Mouse (Mus musculus) ovary, postnatal 10 days (tissue): ENCODE results near the gene Plxnd1.

Experiments
- DNase-seq: peaks from one replicate; pipeline ENCODE4 v3.0.0; 2022; ENCODE audit warnings: low spot score

The Plxnd1 gene

DNA sequence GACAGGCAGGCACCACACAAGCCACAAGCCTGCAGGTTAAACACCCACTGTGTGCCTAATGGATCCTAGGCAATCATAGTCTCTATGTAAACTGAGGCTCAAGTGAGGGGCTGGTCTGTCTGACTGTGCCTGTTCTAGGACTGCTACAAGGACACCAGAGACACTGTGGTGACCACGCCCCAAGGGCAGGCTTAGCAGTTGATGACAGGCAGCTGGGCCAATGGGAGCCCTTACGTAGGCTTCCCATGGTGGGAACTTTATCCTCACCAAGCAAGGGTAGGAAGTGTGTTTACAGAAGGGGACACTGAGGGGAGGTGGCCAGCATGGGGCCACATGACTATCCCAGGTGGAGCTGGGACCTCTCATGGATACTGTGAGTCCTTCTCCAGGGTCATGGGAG is 4.4 kb upstream of the Plxnd1 start:
- DNase-seq, result no peak

DNA sequence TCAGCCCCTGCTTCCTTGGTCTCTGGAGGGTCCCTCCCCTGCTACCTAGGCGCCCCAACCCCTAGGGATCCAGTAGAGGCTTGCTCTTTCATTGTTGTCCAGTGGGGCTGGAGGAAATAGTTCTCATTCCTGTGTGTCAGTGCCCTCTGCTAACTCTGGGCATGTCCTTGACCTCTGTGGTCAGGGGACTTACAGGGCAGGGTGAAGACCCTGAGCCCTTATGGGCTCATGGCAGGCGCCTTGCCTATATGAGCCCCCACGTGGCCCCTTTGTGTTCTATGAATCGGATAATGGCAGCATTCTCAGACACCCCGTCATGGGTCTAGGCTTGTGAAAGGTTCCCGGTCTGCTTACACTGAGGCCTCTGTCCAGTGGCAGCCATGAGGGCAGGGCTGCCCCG is 4.0 kb upstream of the Plxnd1 start:
- DNase-seq, result no peak

DNA sequence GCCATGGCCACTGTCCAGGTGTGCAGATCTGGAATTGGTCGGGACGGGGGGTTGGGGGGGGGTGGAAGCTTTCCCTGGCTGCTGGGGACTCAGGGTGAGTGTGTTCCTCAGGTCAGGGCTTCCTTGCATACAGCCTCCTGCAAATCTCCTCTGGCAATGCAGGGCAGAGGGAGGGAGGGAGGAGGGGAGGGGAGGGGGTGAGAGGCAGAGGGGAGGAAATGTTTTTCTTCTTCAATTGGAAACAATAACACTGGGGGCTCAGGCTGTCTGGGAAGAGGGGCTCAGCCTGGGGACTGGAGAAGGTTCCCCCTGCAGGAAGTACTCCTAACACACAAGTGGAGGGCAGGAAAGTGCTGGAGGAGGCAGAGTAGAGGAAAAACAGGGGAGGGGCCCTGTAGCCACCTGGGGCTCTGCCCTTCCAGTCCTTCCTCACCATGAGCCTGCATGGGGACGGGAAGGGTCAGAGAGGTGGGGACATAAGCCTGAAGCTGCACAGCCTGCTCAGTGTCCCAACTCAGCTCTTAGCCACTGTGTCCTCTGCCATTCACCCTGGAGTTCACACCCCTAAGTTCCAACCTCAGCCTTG is 3.0 kb upstream of the Plxnd1 start:
- DNase-seq, result no peak

DNA sequence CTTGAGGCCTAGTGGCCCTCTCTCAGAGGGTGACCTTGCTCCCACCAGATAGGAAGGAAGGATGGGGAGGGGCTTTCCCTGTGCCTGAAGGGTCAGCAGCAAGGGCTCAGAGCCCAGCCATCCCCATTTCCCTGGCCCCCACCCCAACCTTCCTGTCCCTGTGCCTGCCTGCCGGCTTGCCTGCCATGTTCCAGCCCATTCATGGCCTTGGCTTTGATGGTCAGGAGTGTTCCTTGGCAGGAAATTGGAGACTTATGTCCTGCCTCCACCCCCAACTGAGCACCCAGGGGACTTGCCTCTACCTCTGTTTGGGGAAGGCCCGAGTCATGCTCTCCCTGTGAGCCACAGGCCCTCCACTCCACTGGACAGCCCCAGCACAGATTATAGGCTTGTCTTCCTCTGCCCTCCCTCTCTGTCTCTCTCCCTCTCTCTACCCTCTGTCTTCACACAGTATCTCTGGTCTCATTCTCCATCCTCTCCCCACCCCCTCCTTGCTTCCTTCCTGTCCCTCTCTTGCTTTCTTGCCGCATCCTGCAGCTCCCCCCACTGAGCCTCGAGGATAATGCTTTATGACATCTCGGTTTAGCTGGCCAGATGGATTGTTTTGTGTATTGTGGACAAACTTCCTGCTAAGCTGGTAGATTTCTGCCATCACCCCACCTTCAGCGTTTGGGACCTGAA is 1.5 kb upstream of the Plxnd1 start:
- no peak for DNase-seq

DNA sequence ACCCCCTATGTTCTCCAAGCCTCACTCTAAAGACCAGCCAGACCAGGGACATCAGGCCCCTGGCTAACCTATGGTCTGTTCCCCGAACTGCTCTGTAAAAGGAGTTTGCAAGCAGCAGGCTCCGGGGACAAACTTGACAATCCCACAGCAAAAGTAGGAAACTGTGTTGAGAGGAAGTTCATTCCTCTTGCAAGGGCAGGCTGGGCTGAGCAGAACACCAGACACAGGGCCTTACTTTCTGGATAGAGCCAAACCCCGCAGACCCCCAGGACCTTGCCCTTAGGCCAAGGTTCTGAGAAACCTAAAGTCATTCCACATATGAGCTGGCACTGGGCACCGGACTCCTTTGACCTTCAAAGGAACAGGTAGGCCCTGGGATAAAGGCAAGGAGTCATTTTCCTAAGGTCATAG is 731 bp upstream of the Plxnd1 start:
- DNase-seq, result no peak

DNA sequence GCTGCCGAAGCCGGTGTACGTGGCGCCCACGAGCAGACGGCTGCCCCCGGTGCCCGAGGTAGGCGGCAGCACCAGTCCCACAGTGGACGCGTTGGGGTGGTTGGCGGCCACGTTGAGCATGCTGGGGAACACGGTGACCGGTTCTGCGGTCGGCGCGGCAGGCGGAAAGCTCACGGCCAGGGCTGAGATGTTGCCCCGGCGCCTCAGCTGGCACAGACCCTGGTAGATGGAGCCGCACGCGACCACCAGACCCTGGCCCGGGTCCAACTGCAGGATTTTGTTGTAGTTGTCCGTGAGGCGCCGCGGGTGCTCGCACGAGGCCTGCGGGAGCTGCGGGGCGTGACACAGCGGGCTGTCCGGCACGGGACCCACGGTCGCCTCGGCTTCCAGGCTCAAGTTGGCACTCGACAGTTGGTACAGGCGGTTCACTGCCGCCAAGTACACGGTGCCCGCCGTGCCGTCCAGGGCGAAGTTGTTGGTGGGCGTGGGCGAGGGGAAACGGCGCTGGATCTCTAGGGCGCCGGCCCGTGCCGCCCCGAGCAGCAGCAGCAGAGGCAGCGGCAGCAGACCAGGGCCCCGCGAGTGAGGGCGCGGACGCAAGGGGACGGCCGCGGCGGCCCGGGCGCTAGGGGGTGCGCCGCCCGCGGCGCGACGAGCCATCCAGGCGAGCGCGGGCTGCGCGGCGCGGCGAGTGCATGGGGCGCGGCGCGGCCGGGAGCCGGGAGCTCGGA is 494 bp downstream of the Plxnd1 start:
- no peak for DNase-seq

DNA sequence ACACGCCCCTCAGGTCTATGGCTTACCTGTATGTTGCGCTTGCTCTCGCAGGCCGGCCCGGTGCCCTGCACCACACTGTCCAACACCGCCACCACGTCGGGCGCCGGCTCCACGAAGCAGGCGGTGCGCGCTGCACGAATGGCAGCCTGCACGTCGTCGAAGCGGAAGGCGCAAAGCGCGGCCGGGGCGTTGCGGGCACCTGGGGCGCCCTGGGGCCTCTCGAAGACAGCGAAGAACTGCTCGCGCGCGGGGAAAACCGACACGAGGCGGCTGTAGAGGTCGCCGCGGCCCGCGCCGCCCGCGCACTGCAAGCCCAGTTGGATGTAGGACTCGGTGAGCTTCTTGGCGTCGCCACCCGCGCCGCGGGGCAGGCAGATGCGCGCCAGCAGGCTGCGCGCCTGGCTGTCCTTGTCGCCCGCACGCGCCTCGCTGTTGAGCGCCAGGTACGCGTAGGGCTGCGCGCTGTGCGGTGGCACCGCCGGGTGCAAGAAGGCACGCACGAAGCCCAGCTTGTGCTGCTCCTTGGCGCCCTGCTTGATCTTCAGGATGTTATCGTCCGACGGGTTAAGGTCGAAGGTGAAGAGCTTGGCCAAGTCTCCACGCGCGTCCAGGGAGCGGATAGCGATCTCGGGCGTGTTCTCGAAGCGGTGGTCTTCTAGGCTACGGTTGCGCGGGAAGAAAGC is 1.2 kb downstream of the Plxnd1 start:
- no peak for DNase-seq

DNA sequence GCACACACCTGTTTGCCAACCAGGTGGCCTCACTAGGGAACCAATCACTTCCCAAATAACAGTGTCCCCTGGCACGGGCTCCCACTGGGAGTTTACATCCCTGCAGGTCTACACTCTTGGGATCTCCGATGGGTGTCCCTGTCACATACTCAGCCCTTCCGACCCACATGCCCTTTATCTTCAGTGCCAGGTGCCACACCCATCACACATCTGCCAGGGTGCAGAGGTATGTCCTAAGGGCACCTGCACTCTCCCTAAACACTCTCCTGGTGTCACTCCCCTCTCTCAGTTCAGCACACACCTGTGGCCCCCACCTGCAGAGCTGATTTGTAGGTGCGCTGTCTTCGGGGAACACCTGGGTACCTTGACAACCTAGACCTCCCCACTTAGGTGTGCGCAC is 1.8 kb downstream of the Plxnd1 start:
- no peak for DNase-seq

DNA sequence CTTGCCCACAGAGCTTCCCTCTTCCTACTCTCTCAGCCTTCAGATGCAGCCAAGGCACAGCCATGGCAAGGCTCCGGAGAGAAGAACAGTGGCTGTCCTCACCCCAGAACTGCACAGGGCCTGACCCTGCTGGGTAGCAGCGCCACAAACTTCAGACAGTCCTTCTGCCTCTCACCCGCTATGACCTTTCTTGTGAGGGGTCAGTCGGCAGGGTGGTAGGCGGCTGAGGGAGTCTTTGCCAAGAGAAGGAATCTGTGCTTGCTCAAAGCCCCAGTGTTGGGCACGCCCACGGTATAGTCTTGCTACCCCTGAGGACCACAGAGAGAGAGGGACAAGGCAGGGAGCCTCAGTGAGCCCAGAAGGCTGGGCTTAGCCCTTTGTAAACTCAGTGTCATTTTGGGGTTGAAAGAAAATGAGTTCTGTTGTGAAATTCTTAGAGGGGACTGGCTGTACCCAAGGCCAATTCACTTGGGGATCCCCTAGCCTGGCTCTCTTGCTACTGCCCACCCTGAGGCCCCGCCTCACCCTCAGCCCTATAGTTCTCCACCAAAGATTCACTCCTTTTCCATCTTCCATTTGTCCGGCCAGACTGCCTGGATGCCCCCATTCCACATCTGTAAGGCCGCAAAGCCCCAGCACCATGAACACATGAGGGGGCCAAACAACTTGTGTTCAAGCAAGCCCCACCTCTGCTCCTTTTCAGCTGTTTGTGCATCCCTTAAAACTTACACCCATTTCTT is 2.8 kb downstream of the Plxnd1 start:
- no peak for DNase-seq

DNA sequence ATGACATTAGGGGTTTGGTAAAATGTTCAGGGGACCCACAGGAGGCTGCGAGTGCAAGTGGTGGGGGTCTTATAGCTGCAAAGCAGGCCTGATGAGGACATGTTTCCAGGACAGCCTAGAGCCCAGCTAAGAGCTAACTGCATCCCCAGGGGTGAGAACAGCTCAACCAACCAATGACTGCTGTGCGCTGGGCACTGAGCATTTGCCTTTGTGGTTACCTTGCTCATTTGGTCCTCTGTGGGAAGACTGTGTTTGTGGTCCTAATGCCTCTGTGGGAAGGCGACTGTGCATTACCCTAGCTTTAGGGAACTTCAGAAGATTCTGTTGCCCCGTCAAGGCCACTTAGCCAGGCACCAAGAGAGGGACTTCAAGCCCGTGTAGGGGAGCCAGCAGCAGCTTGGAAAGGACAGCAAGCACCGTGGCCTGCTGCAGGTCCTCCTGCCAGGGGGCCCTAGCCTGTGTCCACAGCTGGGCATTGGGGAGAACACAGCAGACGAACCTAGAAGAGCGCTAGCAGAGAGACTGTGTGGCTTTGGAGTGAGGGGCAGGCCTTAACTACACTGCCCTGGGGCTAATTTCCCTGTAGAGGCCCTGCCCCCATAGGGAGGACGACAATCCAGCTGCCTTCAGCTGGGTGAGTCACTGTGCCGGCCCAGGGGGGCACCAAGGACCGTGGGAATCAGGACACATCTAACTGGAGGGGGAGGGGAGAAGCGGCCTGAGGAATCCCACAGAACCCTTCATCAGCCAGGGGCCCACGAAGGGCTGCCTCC is 3.5 kb downstream of the Plxnd1 start:
- no peak for DNase-seq

DNA sequence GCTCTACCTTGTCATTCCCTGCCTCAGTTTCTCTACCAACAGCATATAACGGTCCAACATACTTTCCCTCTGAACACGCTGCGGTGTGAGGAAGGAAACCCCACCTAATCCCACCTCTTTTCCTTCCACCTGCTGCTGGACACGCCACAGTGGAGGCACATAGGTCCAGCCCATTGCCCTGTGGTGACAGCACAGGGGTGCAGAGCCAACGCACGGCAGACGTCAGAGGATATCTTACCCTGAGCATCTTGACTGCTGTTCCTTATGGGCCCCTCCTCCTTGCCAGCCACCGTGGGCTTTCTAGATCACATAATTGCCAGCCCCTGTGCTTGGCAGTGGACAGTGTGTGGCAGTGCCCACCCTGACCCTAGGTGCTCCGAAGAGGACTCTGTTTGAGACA is 4.3 kb downstream of the Plxnd1 start:
- no peak for DNase-seq

DNA sequence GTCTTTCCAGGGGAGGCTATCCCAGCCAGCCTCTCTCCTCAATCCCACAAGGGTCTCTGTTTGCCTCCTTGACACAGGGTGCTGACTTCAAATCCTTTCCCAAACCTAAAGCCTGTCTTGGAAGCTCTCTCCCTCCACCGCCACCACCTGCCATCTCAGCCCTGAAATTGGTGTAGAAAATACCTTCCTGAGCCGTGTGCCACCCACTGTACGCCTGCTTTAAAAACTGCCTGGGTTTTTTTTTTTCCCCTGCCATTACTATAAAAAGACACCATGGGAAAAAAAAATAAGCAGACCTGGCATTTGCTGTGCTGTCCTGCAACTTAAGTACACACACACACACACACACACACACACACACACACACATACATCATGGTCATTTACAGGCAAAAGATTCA is 4.7 kb downstream of the Plxnd1 start:
- DNase-seq, result no peak

DNA sequence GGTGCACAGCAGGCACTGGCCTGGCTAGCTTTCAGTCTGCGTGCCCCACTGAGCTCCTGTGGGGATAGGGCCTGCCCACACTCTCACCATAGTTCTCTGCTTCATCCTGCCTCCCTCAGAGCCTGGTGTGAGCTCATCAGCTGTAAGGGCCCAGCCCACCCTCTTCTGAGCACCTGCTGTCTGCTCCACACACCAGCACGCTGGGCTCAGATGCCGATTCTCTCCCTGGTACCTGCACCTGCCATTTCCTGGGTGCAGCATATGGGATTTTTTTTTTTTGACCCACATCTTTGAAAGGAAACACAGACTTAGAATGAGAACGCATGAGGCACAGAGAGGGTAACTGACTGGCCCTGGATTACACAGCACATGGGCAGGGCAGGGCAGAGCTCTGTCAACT is 5.2 kb downstream of the Plxnd1 start:
- no peak for DNase-seq

DNA sequence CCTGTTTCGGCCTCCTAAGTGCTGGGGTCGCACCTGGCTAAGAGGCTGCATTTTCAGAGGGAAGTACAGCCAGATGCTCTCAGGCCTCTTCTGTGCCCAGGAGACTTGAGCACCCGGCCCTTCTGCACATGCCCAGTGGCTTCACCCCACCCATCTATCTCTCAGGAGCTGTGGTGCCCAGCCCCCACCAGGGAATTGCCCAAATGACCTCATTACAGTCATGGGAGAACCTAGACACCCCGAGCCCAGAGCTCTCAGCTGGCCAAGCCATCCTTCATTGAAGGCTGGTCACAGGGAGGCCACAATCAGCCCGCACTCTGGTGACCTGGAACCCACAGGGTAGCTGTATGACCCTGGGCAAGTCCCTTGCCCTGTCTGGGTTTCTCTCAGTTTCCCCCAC is 5.8 kb downstream of the Plxnd1 start:
- DNase-seq, result no peak

DNA sequence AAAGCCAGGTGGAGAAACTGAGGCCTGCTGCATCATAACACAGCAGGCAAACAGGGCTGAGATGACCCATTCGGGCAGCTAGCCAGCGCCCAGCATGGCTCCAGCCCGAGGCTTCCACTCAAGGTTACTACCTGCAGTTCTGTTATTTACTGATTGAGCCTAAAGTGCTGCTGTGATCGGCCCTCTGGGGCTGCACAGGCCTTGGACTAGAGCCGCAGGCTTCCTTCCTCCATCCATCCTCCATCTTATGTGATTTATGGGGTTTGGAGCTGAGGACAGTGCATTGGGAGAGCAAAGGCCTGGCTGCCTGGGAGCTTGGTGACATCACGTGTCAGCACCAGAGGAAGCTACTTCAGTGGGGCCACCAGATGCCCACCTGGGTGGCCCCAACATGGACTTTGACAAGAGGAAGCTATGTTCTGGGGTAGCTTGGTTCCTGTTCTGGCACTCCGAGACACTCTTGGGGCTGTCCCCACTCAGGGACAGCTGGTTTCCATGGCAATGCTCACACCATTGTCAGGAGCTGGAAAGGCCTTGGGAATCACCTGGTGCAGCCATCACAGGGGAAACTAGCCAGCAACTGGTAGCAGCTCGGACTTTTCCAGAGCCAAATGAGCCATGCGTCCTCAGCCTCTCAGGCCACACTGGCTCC is 7.6 kb downstream of the Plxnd1 start:
- no peak for DNase-seq

DNA sequence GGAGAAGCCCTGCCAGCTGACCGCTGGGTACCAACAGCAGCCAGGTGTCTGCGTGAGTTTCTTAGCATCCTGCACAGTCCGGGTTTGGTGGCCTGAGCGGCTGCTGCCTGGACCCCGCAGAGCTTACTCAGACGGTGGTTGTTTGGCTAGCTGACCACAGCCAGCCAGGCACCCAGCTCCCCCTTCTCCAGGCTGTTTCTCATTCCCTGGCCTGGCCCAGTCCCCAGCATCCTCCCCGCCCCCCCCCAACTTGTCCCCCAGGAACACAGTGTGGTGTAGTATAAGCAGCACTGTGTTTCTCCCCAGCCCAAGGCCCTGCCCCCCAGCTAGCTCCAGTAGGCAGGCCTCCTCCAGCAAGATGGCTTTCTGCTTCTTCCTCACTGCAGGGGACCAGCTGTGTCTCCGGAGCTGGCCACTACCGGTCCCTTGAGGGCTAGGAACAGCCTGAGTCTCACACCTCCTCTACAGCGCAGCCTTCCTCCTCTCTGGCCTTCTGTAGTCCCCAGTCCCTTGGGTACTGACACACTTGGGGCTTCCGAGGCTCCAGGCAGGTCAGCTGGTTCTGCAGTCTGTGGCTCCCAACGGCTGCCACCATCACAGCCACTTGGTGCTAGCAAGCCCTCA is 8.2 kb downstream of the Plxnd1 start:
- no peak for DNase-seq

DNA sequence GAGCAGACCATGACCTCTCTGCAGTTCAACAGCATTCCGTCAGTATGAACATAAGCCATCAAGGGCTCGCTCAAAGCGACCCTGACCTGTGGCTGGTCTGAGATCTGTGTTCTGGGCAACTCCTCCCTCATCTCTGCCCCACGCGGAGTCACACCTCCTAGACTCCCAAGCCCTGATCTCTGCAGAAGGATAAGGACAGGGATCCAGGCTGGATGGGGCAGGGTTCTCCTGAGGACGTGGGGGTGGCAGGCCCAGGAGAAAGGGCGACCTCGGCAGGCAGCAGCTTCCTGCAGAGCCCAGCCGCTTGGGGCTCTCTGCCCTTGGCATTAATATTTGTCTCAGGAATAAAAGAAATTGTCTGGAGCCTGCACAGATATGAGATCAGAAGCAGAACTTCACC is 9.2 kb downstream of the Plxnd1 start:
- no peak for DNase-seq

DNA sequence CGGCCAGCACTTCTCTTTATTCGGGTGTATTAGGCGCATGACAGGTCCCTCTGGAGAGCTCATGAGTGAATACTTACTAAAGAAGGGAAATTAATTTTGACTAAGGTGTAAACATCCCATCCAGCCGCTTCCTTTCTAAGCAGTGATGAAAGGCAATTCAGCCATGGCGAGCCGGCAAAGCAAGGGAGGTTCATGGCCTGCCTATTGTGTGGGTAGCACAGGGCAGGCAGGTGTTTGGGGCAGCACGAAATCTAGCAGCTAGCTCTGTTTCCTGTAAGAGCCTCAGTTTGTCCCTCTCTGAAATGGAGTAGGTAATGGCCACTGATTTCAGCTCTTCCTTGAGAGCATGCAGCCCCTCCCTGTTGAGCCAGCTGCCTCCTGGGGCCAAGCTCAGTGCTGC is 10.2 kb downstream of the Plxnd1 start:
- no peak for DNase-seq

DNA sequence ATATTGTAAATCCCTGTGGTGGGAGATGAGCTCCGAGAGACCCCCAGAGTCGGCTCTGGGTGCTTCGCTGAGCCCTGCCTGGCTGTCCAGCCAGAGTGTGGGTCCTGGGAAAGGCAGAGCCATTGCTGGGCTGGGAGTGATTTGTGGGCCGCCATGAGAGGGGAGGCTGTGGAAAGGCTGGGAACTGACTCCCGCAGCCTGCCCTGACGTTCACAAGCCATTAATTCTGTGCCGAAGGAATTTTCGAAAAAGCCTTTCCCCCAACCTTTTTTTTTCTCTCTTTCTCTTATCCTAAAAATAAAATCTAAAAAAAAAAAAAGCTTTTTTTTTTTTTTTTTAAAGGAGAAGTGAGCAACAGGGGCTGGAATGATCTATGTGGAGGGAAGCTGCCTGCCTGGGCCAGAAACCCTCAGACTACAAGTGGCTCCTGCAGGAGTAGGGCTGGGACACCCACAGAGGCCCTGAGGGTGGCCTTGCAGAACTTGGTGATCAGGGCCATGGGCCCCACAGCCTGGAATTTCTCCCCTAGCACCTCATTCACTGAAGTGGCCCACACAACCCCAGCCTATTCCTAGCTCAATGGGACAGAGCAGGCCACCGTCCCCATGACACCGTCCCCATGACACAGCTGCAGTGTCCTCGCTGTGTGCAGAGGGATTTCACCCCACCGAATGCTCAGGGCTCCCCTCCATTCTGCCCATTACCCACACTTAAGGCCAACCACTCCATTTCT is 11.3 kb downstream of the Plxnd1 start:
- DNase-seq, result no peak

DNA sequence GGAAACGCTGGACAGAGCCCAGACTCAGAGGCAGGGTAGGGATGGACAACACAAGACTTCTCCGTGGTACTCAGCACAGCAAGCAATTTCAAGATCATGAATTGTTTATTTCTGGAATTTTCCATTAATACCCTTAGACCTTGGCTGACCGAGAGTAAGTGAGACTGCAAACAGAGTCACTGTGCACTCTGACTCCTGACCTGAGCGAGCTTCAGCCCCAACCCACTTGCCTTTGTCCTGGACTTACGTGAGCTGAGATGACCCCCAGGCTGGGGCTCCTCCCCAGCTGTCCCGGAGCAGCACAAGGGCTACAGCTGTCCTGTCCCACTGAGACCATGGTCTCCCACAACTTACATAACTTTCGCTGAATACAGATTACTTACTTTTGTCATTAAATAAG is 11.9 kb downstream of the Plxnd1 start:
- no peak for DNase-seq
